Mouse (Mus musculus) kidney, embryonic 15.5 days (tissue): Measurements from ENCODE around the gene Gm5849. TPM values are rescaled to one million over a fixed set of nuclear protein-coding genes. Genes with fewer than 3 reads are reported as not detected.
"Not testable (repeated sequence)": the region's sequence is repeated elsewhere in the genome, so short reads cannot be mapped to it uniquely, and the experiment has no call there.

ENCODE experiments used
- ATAC-seq: fragments of 200-750 bp; cut with Nextera tagmentation; replicated peaks from 2 replicates; pipeline ENCODE4 v1.8.0; 2017; ENCODE audit warnings: moderate TSS enrichment; ENCODE audit not compliant: low FRiP score
- H3K27ac ChIP-seq: fragments of 300-500 bp; sonication (generic); 2 replicates; pipeline ENCODE4 v1.5.1; 2015; ENCODE audit warnings: mild to moderate bottlenecking, inconsistent platforms
- H3K27me3 ChIP-seq: fragments of 300-500 bp; sonication (generic); 2 replicates; pipeline ENCODE4 v1.6.1; 2015; ENCODE audit warnings: inconsistent platforms
- H3K36me3 ChIP-seq: fragments of 300-500 bp; sonication (generic); 2 replicates; pipeline ENCODE4 v1.6.1; 2015; ENCODE audit warnings: inconsistent platforms
- H3K4me1 ChIP-seq: fragments of 300-500 bp; sonication (generic); 2 replicates; pipeline ENCODE4 v1.6.1; 2015; ENCODE audit warnings: inconsistent platforms
- H3K4me2 ChIP-seq: fragments of 300-500 bp; sonication (generic); 2 replicates; pipeline ENCODE4 v1.6.1; 2015; ENCODE audit warnings: moderate library complexity, mild to moderate bottlenecking, inconsistent platforms
- H3K4me3 ChIP-seq: fragments of 300-500 bp; sonication (generic); replicated peaks from 2 replicates; pipeline ENCODE4 v1.5.1; 2015; ENCODE audit warnings: mild to moderate bottlenecking, inconsistent platforms
- H3K9ac ChIP-seq: fragments of 300-500 bp; sonication (generic); 2 replicates; pipeline ENCODE4 v1.6.1; 2015; ENCODE audit warnings: mild to moderate bottlenecking, inconsistent platforms
- H3K9me3 ChIP-seq: fragments of 300-500 bp; sonication (generic); replicated peaks from 2 replicates; pipeline ENCODE4 v1.6.1; 2016; ENCODE audit warnings: inconsistent platforms
- WGBS: fragments of 180-500 bp; shearing (Covaris S2); methylation state at CpG from one replicate; pipeline ENCODE4 v1.1.7; 2015; ENCODE audit warnings: mixed read lengths; 5-methylcytosine and 5-hydroxymethylcytosine counted together
- polyA plus RNA-seq: library from polyadenylated mRNA; unstranded; fragments of >200 nt; fragmentation: Nextera tagmentation; extraction: Ambion mirVana; gene quantifications from 2 replicates; pipeline ENCODE4 v1.2.1, GENCODE M21; 2015

The Gm5849 gene
- polyA plus RNA-seq, result not detected in 2 replicates

- not testable (repeated sequence) for H3K27ac ChIP-seq, H3K9ac ChIP-seq, H3K4me3 ChIP-seq, H3K27me3 ChIP-seq, H3K36me3 ChIP-seq, H3K9me3 ChIP-seq, H3K4me1 ChIP-seq, ATAC-seq, H3K4me2 ChIP-seq
- WGBS, result 78% methylated on average over 1 of the region's 1 CpGs
Observed at GRCm38 (mm10) chr3:90777776-90778175, at the start of gene Gm5849. Gene Gm5849, minus strand, starts transcription at chr3:90777876.

- H3K4me2 ChIP-seq, result no peak overlapping the region
- ATAC-seq, result no peak
- H3K4me3 ChIP-seq, result no peak overlapping the region
- H3K4me1 ChIP-seq, result no peaks in the 10 kb centered on the region
- H3K9ac ChIP-seq, result no peak overlapping the region
- WGBS, result 89% methylated on average over 1 of the region's 1 CpGs
- no peaks in the 10 kb centered on the region for H3K36me3 ChIP-seq
- H3K27me3 ChIP-seq, result no peaks in the 10 kb centered on the region
- H3K9me3 ChIP-seq, result no peaks in the 10 kb centered on the region
- H3K27ac ChIP-seq, result no peak overlapping the region
Observed at GRCm38 (mm10) chr3:90749658-90750057, 28.0 kb downstream of the Gm5849 start.

DNA sequence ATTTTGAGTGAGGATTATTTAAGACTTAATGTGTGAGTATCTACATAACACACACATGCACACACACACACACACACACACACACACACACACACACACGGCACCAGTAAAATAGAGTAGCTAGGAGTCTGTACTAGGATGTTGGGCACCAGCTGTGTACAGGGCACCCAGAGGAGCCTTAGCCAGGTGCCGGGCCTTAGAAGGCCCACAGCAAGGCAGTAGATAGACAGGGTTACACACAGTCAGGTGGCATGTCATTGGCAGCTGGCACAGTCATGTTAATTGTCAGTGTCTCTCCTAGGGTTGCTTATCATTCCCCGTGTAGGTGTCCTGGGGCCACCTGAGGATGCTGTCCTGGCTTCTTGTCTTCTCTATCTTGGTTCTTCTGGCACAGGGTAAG is 51.1 kb downstream of the Gm5849 start, which contains the start of gene Pglyrp4:
Gene Pglyrp4 (plus strand): TSS at position 301 of the 400 bp plus-strand sequence.
- ATAC-seq, result no peak
- Histone ChIP-seq H3K9me3 (no peaks in the 10 kb centered on the region), H3K4me1 (no peaks in the 10 kb centered on the region), H3K4me3 (no peak within 1 kb of the TSS), H3K9ac (no peak within 1 kb of the TSS), H3K36me3 (no peaks in the 10 kb centered on the region), H3K27ac (no peak within 1 kb of the TSS), H3K27me3 (no peaks in the 10 kb centered on the region), H3K4me2 (no peak within 1 kb of the TSS)
- 84% methylated on average over 3 of the region's 3 CpGs for WGBS

Other genes with a start within 250 kb of the Gm5849 start
- 190 and 192 TPM in 2 replicates for gene S100a16, start 240.6 kb downstream of the Gm5849 start, polyA plus RNA-seq
- not detected in 2 replicates for gene S100a3, start 217.3 kb downstream of the Gm5849 start, polyA plus RNA-seq
- not detected in 2 replicates for gene S100a2, start 187.6 kb downstream of the Gm5849 start, polyA plus RNA-seq
- gene Gm42674, start 176.0 kb downstream of the Gm5849 start, polyA plus RNA-seq, result not detected in 2 replicates
- 4.2 and 6.4 TPM in 2 replicates for gene S100a4, start 174.1 kb downstream of the Gm5849 start, polyA plus RNA-seq
- gene S100a5, start 169.4 kb downstream of the Gm5849 start, polyA plus RNA-seq, result 0.46 TPM in 1 of 2 replicates, not detected in the other
- 168 and 169 TPM in 2 replicates for gene S100a6, start 165.0 kb downstream of the Gm5849 start, polyA plus RNA-seq
- 0.16 and 0.17 TPM in 2 replicates for gene S100a7a, start 123.9 kb downstream of the Gm5849 start, polyA plus RNA-seq
- gene S100a8, start 108.9 kb downstream of the Gm5849 start, polyA plus RNA-seq, result 34.3 and 50.5 TPM in 2 replicates
- 19.3 and 31.5 TPM in 2 replicates for gene S100a9, start 82.2 kb downstream of the Gm5849 start, polyA plus RNA-seq
- not detected in 2 replicates for gene Pglyrp4, start 51.0 kb downstream of the Gm5849 start, polyA plus RNA-seq